Mouse (Mus musculus) retina, embryonic 14.5 days (tissue): ENCODE measurements around the gene Draxin.

Experiments
- DNase-seq: peaks from one replicate; pipeline ENCODE4 v3.0.0-alpha.2; 2015; ENCODE audit warnings: low spot score

Draxin gene

DNA sequence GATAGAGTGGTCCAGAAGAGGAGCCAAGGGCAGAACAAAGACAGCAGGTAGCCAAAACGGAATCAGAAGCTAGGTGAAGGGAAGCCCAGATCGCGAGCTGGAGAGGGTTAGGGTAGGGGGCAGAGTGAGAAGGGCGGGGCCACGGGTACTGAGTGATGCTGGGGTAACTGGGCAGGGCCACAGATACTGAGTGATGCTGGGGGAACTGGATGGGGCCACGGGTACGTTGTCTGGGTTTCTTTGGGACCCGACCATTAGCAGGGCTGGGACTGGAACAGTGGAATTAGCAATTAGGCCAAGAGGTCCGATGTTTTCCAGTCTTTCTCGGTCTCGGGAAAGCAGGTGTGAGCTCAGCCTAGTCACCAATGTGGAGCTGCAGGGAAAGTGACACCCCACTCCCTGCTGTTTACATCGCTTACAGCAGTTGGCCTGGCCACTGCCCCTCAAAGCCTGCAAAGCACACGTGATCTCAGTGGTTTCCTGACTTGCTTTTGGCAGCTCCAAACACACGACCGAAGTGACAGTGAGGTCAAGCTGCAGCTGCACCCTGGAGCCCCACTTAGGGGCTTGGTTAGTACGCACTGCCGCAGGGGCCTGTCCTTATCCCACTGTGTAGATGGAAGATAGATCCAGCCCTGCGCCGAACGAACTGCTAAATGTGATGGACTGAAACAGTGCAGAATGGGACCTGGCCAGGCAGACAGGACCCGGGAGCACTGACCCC lies 47.2 kb downstream of the Draxin start:
- DNase-seq, result peak; percentile 29

DNA sequence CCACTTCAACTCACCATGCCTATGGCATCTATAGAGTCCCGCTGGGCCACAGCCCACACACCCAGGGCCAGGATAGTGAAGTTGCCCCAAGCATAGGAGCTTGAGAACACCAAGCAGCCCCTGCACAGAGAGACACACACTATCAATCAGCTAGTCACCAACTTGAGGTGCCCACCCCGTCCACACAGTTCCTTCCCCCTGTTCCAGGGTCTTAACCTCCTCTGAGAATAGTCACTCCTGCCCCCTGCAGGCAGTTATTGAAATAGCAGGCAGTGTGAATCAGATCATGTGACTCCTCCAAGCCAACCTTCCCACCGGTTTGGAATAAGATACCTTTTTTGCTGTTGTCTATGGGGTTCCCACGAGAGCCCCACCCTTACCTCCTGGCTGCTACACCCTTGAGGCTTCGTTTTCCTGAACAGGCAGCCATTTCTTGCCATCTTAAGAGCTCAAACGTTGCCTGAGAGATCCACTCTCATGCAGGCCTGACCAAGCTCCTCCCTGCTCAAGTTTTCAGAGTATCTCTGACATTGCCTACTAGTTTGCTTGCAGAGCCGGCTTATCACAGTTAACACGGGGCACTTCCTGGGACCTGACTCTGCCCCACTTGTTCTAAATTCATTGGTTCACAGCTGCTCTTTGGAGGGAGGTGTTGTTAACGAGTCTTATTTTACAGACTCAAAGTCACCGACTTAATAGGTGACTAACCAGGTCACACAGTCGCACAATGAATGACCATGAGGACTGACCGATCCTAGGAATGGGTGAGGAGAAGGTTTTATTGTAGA lies 48.0 kb downstream of the Draxin start:
- peak; percentile 82 for DNase-seq

DNA sequence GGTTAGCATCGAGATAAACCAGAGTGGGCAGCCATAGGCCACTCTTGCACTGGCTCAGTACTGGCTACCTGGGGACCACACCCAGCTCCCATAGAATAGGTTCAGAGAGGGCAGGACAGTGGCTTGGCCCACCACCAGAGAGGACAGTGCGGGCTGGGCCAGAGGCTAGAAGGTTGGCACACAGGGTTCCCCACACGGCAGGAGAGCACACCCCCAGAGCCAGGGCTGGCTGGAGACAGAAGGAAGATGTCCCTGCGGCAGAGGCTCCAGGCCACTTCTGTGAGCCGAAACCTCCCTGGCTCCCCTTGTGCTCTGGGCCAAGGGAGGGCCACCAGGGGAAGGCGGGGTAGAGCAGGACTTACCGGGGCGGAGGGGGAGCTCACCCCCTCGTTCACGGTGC lies 49.3 kb downstream of the Draxin start:
- DNase-seq, result no peak

DNA sequence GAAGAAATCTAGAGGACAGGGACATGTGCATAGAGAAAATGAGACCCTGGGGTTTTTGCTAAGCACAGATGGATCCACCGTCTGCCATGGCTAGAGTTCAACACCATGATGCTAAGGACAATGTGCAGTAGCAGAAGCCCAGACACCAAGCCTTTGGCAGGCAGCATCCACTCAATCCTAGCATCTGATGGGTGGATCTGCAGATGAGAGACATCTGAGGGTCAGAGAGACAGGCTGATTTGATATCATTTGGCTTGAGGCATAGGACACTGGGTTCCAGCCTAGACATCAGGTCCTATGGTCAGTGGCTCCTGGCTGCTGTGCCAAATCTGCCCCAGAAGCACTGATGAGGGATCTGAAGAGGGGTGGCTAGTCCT lies 49.9 kb downstream of the Draxin start:
- DNase-seq, result no peak

DNA sequence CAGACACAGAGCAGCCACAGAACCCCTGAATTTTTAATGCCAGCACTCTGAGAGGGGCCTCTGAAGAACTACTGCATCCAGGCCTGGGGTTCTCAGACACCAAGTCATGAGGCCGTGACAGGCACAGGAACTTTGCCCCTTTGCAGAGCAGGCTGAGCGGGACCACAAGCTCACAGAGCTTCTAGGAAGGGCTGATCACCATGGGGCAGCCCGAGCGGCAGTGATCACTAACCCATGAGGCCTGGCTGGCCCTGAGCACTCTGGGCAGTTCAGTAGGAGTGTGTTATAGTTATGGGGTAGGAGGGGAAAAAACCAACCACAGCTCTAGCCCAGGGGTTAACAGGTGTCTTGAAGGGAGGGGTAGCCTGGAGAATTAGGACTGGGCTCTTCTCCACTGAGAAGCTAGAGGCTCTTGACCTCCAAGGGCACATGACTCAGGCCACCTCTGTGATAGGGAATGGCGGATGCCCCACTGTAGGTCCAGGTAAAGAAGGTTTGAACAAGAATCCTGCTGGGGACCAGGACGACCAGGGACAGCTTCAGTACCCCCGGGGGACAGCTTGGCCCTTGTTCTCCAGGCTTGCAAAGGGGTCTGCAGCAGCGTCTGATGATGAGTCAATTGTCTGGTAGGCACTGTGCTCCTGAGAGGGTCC lies 50.4 kb downstream of the Draxin start:
- no peak for DNase-seq

DNA sequence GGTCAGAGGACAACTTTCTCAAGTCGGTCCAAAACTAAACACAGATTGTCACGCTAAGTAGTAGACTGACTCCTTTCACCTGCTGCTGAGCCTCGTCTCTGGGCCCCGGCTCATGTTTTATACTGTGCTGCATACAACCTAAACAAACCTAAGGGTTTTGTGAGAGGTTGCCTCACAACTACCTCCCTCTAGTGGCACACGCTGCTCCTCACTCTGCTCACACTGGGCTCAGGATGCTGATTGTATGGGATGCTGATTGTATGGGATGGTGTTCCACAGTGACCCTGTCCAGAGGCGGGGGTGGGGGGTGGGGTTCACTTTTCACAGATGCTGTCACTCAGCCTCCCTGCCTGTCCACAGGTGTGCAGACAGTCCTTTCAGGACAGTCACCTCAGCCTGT lies 51.3 kb downstream of the Draxin start:
- DNase-seq, result no peak

DNA sequence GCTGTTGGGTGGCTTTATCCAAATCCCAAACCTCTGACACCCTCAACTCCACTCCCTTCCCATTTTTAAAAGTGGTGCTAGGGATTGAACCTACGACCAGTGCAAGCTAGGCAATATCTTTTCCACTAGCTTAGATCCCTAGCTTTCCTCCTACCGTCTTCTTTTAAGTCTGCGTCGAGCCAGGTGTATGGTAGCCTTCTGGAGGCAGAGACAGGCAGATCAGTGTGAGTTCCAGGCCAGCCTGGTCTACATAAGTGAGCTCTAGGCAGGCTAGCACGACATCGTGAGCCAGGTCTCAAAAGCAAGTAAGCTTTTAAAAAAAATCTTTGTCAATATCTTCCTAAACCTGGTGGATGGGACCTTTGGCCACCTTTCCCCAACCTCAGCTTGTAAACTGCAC lies 54.6 kb downstream of the Draxin start:
- DNase-seq, result no peak

DNA sequence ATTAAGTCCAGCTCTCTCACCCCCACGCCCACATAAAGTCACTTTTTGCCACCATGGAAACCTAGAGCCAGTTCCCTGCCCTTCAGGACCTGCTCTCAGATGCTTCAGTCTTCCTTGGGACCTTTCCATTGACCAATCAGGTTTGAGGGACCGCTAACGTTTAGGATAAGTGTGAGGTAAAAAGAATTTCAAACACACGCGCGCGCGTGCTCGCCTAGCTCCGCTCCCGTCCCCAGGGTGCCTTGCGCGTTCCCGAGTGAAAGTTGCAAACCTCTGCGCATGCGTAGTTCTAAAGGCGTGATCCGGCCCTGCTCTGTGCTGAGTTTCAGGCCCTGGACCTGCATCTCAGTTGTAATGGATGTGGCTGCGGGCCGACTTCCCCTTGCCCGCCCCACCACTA lies 55.2 kb downstream of the Draxin start:
- DNase-seq, result peak; percentile 81

DNA sequence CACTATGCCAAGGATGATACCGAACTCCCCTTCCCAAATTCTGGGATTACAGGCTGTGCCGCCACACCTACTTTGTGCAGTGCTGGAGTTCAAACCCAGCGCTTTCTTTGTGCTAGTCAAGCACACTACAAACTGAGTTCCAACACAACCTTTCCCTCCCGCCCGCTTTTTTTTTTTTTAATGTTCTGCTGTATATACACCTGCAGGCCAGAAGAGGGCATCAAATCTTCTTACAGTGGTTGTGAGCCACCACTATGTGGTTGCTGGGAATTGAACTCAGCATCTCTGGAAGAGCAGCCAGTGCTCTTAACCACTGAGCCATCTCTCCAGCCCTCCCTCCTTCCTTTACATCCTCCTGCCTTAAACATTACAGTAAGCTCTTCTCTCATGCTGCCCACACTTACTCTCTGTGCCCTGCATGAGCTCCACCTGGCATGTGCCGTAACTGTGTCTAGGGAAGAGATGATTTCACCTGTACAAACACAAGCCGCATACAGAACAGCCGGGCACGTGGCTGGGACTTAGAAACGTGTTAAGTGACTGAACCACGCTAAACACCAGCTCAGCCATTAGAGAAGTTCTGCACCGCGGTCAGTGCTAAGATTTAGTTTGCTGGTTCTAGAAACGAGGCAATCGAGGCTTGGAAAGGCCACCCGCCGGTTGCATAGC lies 55.8 kb downstream of the Draxin start:
- DNase-seq, result peak; percentile 66

DNA sequence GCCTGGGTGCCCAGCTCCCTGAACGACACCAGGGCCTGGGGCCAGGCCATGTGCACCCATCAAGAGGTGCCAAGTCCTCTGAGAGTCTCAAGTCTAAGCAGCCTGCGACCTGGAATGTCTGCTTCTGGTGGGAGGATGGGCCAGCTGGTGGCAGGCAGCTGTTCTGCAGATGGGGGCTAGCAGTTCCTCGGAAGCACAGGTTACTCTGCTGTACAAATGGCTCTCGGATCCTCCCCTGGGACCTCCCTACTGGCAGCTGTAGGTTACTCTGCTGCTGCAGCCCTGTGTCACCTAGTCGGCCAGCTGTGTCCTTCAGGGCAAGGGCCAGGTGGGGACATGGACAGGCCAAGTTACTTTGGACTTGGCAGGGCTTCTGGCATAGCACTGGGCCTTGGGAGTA lies 59.0 kb downstream of the Draxin start:
- DNase-seq, result peak; percentile 42

DNA sequence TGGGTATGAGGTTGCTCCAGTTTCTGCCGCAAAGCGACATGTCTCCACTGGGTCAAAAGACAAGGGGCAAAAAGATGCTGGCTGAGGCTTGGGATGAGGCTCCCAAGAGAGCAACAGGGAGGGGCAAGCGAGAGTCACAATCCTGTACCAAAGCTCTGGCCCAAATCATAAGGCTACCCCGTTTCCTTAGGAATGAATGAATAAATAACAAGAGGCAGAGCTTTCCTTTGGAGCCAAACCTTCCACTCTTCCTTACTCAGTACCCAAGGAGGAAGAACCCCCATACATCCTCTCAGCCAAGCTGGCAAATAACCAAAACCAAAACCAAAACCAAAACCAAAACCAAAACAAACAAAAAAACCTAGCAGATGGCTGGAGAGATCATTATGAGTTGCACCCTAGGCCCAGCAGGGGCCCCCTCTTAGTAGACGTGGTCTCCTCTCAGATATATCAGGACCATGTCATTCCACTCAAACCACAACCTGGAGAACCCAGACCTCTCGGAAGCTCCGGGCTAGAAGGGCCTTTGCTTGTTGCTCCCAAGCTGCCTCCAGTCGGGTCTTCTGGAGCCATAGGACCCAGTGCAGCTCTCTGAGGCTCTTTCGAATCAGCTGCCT lies 60.8 kb downstream of the Draxin start:
- no peak for DNase-seq

DNA sequence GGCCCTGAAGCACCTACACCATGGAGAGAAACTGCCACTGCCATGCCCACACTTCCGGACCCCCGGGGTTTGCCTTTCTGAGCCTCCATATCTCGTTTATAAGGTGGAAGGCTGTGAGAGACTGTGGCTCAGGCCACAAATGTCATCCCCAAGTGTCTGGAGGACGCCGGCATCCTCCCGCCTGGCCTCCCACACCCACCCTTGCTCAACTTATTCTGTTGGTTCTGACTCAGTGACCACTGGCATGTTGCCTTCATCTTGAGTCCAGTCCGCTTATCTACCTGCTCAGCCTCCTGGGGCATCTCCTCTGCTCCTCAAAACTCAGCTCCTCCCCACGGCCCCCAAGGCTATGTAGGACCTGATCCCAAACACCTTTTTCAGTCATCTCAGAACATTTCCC lies 63.2 kb downstream of the Draxin start:
- no peak for DNase-seq

DNA sequence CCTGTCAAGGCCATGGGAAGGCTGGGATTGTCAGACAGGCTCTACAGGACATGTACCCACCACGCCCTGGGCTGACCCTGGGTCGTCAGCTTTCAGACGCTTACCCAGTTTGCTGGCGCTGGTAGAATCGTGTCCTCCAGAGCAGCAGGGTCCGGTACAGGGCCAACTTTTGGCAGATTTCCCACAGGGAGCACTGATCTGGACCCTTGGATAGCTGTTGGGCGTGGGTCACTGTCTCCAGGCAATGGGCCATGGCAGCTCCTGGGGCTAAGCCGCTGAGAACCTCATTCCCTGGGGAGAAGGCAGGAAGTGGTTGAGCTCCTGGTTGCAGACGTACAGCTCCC lies 64.1 kb downstream of the Draxin start:
- no peak for DNase-seq

DNA sequence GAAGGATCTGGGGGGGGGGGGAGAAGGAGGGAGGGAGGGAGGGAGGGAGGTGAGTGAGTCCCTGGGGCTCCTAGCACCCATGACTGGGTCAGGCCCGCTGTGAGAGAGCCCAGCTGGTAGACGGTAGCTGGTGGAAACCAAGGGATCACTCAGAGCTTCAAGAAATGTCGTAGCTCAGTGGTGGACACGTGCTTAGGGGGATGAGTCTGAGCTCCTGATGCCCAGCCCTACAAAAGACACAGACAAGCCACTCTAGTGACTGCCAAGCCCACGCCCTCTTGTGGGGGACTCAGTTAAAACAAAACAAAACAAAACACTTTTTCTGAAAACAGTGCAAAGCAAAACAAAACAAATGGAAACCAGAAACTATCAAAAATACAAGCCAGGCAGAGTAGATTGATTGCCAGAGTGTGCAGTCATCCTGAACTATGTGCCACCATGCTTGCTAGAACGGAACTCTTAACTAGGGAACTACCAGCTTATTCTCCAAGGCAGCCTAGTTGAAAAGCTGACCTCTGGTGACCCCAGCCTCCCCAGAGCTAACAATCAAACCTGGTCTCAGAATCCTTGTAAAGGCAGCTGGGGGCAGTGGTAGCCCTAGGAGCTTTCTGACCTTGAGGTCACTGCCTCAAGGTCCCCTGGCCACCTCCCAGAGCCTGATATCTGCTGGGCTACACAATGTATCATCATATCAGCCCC lies 64.6 kb downstream of the Draxin start:
- peak; percentile 51 for DNase-seq

DNA sequence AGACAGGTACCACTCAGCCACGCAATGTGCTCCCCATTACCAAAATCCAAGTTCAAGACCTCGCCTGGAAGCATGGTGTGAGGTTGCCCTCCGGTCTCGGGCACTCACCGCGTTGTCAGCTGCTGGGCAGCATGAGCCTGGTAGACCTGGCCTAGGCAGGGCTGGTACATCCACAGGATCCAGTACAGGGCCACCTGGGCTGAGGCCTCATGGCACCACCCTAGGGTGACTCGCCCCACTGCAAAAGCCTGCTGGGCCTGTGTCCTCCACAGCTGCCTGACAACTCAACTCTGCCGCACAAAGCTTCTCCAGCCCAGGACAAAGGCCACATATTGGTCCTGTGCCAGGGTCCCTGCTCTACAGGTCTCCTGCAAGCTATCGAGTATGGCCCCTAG lies 69.4 kb downstream of the Draxin start:
- no peak for DNase-seq

DNA sequence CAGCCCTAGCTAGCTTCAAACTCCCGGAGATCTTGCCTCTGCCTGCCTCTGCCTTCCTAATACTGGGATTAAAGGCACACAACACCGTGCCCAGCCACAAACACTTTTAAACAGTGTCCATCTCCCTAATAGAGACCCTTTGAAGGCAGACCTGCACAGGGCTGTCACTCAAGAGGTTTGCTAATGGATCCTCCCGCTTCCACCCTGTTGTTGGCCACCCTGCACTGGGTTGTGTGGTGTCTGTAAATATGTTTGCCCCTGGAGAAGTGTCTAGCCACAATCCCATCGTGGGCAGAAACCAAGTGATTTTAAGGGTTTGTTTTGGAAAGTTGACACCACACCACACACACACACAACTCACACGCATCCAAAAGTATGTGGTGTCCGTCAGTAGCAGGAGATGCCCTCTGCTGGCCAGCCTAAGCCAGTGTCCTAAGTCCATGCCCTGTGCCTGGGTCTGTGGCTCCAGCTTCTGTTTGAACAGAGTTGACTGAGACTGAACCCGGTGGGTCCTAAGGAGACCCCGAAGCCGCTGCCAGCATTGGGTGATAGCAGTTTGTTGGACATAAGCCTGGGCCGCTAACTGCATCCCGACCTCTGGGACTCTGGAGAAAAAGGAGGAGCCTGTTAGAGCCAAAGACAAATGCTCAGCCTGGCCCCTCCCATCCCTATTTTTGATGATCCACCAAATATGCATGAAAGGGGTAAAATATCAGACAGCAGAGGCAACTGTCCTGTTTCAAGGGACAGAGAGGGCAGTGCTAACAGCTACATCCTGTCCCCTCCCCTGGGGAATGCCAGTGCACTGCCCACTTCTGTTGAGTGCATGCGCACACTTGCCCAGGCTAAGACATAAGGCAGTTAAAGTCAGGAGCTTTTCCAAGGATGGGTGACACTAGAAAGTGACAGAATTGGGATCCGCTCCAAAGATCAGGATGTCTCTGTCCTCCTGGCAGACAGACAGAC lies 70.1 kb downstream of the Draxin start:
- peak; percentile 68 for DNase-seq

DNA sequence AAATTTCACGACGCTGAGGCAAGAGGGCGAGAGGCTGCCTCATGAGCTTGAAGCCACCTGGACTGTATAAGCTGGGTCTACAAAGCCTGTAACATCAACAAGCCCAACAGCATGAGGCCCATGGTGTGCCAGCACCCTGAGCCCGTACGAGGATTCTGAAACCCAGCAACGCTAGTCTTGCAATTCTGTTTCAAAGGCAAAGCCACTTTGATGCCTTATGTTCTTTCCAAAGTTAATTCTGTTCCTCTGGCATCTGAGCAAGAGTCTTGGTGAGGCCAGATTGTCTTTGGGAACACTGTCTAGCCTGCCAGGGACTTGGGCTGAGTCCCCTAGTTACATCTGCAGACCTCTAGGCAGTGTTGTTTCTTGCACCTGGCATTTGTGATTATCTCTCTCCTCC lies 71.5 kb downstream of the Draxin start:
- no peak for DNase-seq

DNA sequence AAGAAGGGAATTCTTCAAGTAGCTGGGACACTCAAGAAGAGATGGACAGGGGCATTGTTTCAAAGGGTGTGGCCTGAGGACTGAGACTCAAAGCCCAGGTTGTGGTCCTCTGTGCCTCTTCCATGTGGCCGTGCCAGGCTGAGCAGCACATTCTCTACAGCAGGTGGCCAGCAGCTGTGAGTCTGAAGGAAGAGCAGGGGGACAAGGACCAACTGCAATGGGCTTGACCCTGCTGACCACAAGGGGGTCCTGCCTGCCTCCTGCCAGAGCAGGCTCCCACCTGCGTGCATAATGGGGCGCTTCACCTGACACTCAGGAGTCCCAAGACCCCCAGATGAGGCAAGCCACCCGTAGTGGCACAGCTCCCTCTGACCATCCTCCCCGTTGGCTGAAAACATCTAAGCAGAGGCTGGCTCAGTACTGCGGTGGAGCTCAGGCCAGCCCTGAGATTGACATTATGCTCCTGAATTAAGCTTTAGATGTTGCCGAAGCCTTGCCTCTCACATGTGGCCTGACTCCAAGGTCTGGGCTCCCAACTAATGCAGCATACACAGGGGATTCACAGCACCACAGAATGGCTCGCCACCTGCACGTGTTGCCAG lies 72.2 kb downstream of the Draxin start:
- no peak for DNase-seq

DNA sequence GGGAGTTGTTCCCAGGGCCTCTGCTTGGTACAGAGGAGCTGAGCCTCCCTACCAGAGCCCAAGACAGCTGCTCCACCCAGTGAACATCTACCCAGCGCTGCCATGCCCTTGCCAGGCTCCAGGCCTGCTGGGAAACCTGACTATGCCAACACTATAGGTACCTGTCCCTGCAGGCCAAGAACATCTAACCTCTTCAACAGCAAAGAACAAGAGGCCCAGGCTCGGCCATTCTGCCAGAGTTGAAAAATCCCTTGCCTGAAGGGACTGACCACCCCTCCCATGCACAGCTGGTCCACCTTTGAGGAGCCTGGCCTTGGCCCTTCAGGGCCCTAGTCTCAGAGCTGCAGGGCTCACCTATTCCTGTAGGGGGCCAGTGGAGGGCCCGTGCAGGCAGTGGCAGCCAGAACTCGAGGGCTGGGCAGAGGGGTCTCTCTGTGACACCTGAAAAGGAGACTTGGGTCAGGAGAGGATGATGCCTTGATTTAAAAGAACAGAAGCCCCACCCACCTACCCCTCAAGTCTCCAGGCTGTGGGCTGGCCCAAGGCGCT lies 72.8 kb downstream of the Draxin start:
- DNase-seq, result no peak

DNA sequence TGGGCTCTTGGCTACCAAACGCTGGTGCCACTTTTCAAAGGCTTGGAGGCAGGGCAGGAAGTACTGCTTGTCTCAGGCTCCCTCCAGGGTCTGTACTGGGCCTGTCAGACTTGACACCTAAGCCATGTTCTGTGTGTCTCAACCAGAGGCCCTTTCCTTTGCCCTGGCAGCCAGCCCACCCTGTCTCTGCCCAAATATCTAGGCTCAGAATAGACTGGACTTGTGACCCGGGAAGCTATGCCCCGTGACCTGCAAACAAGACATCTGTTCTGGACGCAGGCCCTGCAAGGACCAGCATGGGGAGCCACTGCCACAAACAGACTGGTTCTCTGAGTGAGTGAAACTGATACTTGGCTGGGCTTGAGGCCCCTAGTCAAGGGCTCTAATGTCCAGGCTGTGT lies 73.7 kb downstream of the Draxin start:
- DNase-seq, result no peak
